Mouse (Mus musculus) midbrain, embryonic 10.5 days (tissue): ENCODE results near the gene Slc25a22. TPM values are rescaled to one million over a fixed set of nuclear protein-coding genes. Genes with fewer than 3 reads are reported as not detected.
A peak's percentile ranks its signal among the peaks of the same experiment; 100 is the strongest.

ENCODE experiments used
- DNase-seq: peaks from one replicate; pipeline ENCODE4 v3.0.0-alpha.2; 2017; ENCODE audit warnings: low spot score
- H3K27ac ChIP-seq: fragments of 300-500 bp; sonication (generic); replicated peaks from 2 replicates; pipeline ENCODE4 v1.5.1; 2016; ENCODE audit warnings: mild to moderate bottlenecking
- H3K27me3 ChIP-seq: fragments of 300-500 bp; sonication (generic); 2 replicates; pipeline ENCODE4 v1.6.1; 2016; ENCODE audit warnings: low read depth, mild to moderate bottlenecking; ENCODE audit not compliant: poor library complexity, severe bottlenecking
- H3K36me3 ChIP-seq: fragments of 300-500 bp; sonication (generic); 2 replicates; pipeline ENCODE4 v1.6.1; 2016; ENCODE audit warnings: mild to moderate bottlenecking, moderate library complexity
- H3K4me1 ChIP-seq: fragments of 300-500 bp; sonication (generic); 2 replicates; pipeline ENCODE4 v1.6.1; 2016
- H3K4me3 ChIP-seq: fragments of 300-500 bp; sonication (generic); 2 replicates; pipeline ENCODE4 v1.5.1; 2016; ENCODE audit warnings: mild to moderate bottlenecking, moderate library complexity
- H3K9me3 ChIP-seq: fragments of 300-500 bp; sonication (generic); replicated peaks from 2 replicates; pipeline ENCODE4 v1.6.1; 2016; ENCODE audit warnings: mild to moderate bottlenecking
- WGBS: fragments of 180-500 bp; shearing (Covaris S2); methylation state at CpG from one replicate; pipeline ENCODE4 v1.1.7; 2016; 5-methylcytosine and 5-hydroxymethylcytosine counted together
- polyA plus RNA-seq: library from polyadenylated mRNA; unstranded; fragments of >200 nt; fragmentation: Nextera tagmentation; extraction: Ambion mirVana; gene quantifications from 2 replicates; pipeline ENCODE4 v1.2.1, GENCODE M21; 2016

Gene Slc25a22
- polyA plus RNA-seq: 43.7 and 48.4 TPM in 2 replicates

- H3K27ac ChIP-seq: peak within 1 kb of the TSS; percentile 89
- peaks cover 75% of the 10 kb centered on the region for H3K4me1 ChIP-seq
- WGBS: 5% methylated on average over 53 of the region's 53 CpGs
- H3K36me3 ChIP-seq: peaks cover 65% of the 10 kb centered on the region
- no peaks in the 10 kb centered on the region for H3K9me3 ChIP-seq
- H3K27me3 ChIP-seq: no peaks in the 10 kb centered on the region
- DNase-seq: peak; percentile 86
- peak within 1 kb of the TSS; percentile 72 for H3K4me3 ChIP-seq
Observed at GRCm38 (mm10) chr7:141437178-141438120, at the start of gene Slc25a22. TSS of gene Slc25a22 (minus strand) at chr7:141437892.

- no peak overlapping the region for H3K27ac ChIP-seq
- 89% methylated on average over 7 of the region's 7 CpGs for WGBS
- no peaks in the 10 kb centered on the region for H3K9me3 ChIP-seq
- no peak overlapping the region for H3K4me3 ChIP-seq
- H3K4me1 ChIP-seq: peaks cover 12% of the 10 kb centered on the region
- H3K27me3 ChIP-seq: peaks cover 24% of the 10 kb centered on the region
- peaks cover 10% of the 10 kb centered on the region for H3K36me3 ChIP-seq
- no peak for DNase-seq
Observed at GRCm38 (mm10) chr7:141487141-141487540, 49.4 kb upstream of the Slc25a22 start.

- no peaks in the 10 kb centered on the region for H3K9me3 ChIP-seq
- H3K36me3 ChIP-seq: peaks cover 2% of the 10 kb centered on the region; the same call in 1 of the 2 replicates
- peaks cover 33% of the 10 kb centered on the region for H3K27me3 ChIP-seq
- H3K4me1 ChIP-seq: peaks cover 21% of the 10 kb centered on the region
- H3K27ac ChIP-seq: no peak overlapping the region
- H3K4me3 ChIP-seq: no peak overlapping the region
- DNase-seq: no peak
- WGBS: 97% methylated on average over 1 of the region's 1 CpGs
Observed at GRCm38 (mm10) chr7:141486239-141486638, 48.5 kb upstream of the Slc25a22 start.

GRCm38 (mm10) chr7:141485606-141486005, 47.9 kb upstream of the Slc25a22 start:
- 94% methylated on average over 2 of the region's 2 CpGs for WGBS
- no peak for DNase-seq
- no peak overlapping the region for H3K27ac ChIP-seq
- no peaks in the 10 kb centered on the region for H3K36me3 ChIP-seq
- no peak overlapping the region for H3K4me3 ChIP-seq
- no peaks in the 10 kb centered on the region for H3K9me3 ChIP-seq
- peaks cover 27% of the 10 kb centered on the region for H3K4me1 ChIP-seq
- peaks cover 38% of the 10 kb centered on the region for H3K27me3 ChIP-seq

GRCm38 (mm10) chr7:141485186-141485585, 47.5 kb upstream of the Slc25a22 start:
- no peak overlapping the region for H3K27ac ChIP-seq
- 66% methylated on average over 2 of the region's 2 CpGs for WGBS
- H3K36me3 ChIP-seq: no peaks in the 10 kb centered on the region
- H3K27me3 ChIP-seq: peaks cover 38% of the 10 kb centered on the region
- H3K9me3 ChIP-seq: no peaks in the 10 kb centered on the region
- no peak overlapping the region for H3K4me3 ChIP-seq
- no peak for DNase-seq
- H3K4me1 ChIP-seq: peaks cover 29% of the 10 kb centered on the region

GRCm38 (mm10) chr7:141484186-141485120, 46.8 kb upstream of the Slc25a22 start:
- H3K4me3 ChIP-seq: no peak overlapping the region
- H3K36me3 ChIP-seq: no peaks in the 10 kb centered on the region
- peaks cover 38% of the 10 kb centered on the region for H3K27me3 ChIP-seq
- DNase-seq: no peak
- H3K4me1 ChIP-seq: peaks cover 29% of the 10 kb centered on the region
- 80% methylated on average over 5 of the region's 5 CpGs for WGBS
- H3K27ac ChIP-seq: no peak overlapping the region
- H3K9me3 ChIP-seq: no peaks in the 10 kb centered on the region

GRCm38 (mm10) chr7:141483114-141483653, 45.5 kb upstream of the Slc25a22 start:
- Histone ChIP-seq H3K36me3 (no peaks in the 10 kb centered on the region), H3K9me3 (no peaks in the 10 kb centered on the region), H3K4me3 (peak overlapping the region; percentile 74; the same call in 1 of the 2 replicates), H3K27ac (no peak overlapping the region), H3K27me3 (peaks cover 40% of the 10 kb centered on the region), H3K4me1 (peaks cover 30% of the 10 kb centered on the region)
- 78% methylated on average over 6 of the region's 6 CpGs for WGBS
- DNase-seq: no peak

- Histone ChIP-seq H3K27me3 (peaks cover 46% of the 10 kb centered on the region), H3K9me3 (no peaks in the 10 kb centered on the region), H3K4me1 (peaks cover 35% of the 10 kb centered on the region), H3K36me3 (no peaks in the 10 kb centered on the region), H3K4me3 (peak overlapping the region; percentile 74), H3K27ac (peak overlapping the region; percentile 79)
- whole genome bisulfite sequencing: 5% methylated on average over 11 of the region's 11 CpGs
- DNase-seq: no peak
Observed at GRCm38 (mm10) chr7:141482531-141483024, 44.9 kb upstream of the Slc25a22 start.

GRCm38 (mm10) chr7:141481498-141482401, 44.1 kb upstream of the Slc25a22 start:
- peak overlapping the region; percentile 74 for H3K4me3 ChIP-seq
- H3K27me3 ChIP-seq: peaks cover 54% of the 10 kb centered on the region
- DNase-seq: peak; percentile 73
- whole genome bisulfite sequencing: under 1% methylated on average over 81 of the region's 81 CpGs
- H3K27ac ChIP-seq: peak overlapping the region; percentile 79
- no peaks in the 10 kb centered on the region for H3K9me3 ChIP-seq
- peaks cover 43% of the 10 kb centered on the region for H3K4me1 ChIP-seq
- H3K36me3 ChIP-seq: no peaks in the 10 kb centered on the region

GRCm38 (mm10) chr7:141480842-141481497, 43.3 kb upstream of the Slc25a22 start:
- DNase-seq: peak; percentile 66
- no peaks in the 10 kb centered on the region for H3K36me3 ChIP-seq
- no peaks in the 10 kb centered on the region for H3K9me3 ChIP-seq
- WGBS: 13% methylated on average over 10 of the region's 10 CpGs
- H3K27me3 ChIP-seq: peaks cover 62% of the 10 kb centered on the region
- peak overlapping the region; percentile 79; the same call in 1 of the 2 replicates for H3K27ac ChIP-seq
- H3K4me3 ChIP-seq: peak overlapping the region; percentile 74
- peaks cover 51% of the 10 kb centered on the region for H3K4me1 ChIP-seq

- Histone ChIP-seq H3K9me3 (no peaks in the 10 kb centered on the region), H3K27me3 (peaks cover 56% of the 10 kb centered on the region), H3K36me3 (peaks cover 2% of the 10 kb centered on the region; the same call in 1 of the 2 replicates), H3K27ac (no peak overlapping the region), H3K4me1 (peaks cover 67% of the 10 kb centered on the region), H3K4me3 (no peak overlapping the region)
- DNase-seq: no peak
- 77% methylated on average over 5 of the region's 5 CpGs for WGBS
Observed at GRCm38 (mm10) chr7:141478270-141478748, 40.6 kb upstream of the Slc25a22 start.
